Mouse (Mus musculus) heart, postnatal 25 days (tissue): ENCODE results near the gene C2cd5. TPM values are rescaled to one million over a fixed set of nuclear protein-coding genes. Genes with fewer than 3 reads are reported as not detected.

Experiments used
- DNase-seq: peaks from one replicate; pipeline ENCODE4 v3.0.0; 2022; ENCODE audit warnings: low spot score
- intact Hi-C: fragments of 180-260 bp; cut with DNase I; formaldehyde crosslinking; loops from one replicate; pipeline ENCODE4 v1.15.1; 2025
- total RNA-seq, 2 experiments: library from RNA; stranded (reverse); gene quantifications; 2 replicates each; pipeline ENCODE4 v1.2.3; 2021

The C2cd5 gene
- total RNA-seq, 2 experiments from 2014 or later: 15.4 to 16.7 TPM

GRCm38 (mm10) chr6:143119325-143119724 lies 19.4 kb upstream of the C2cd5 start:
- DNase-seq: no peak
- intact Hi-C loops: no loop called here

- DNase-seq: no peak
- intact Hi-C loops: no loop called here
These were observed 16.8 kb upstream of the C2cd5 start for GRCm38 (mm10) chr6:143116779-143117178.

- intact Hi-C loops: no loop called here
- DNase-seq: no peak
These were observed 15.6 kb upstream of the C2cd5 start for GRCm38 (mm10) chr6:143115505-143115904.

- DNase-seq: no peak
- intact Hi-C loops: no loop called here
These were observed 15.1 kb upstream of the C2cd5 start for GRCm38 (mm10) chr6:143115011-143115445.

GRCm38 (mm10) chr6:143114556-143114955 lies 14.6 kb upstream of the C2cd5 start:
- intact Hi-C loops: no loop called here
- no peak for DNase-seq

GRCm38 (mm10) chr6:143110371-143110770 lies 10.4 kb upstream of the C2cd5 start:
- DNase-seq: no peak
- intact Hi-C loops: no loop called here

GRCm38 (mm10) chr6:143109622-143110218 lies 9.8 kb upstream of the C2cd5 start:
- DNase-seq: no peak
- intact Hi-C loops: no loop called here

- intact Hi-C loops: no loop called here
- no peak for DNase-seq
These were observed 8.1 kb upstream of the C2cd5 start for GRCm38 (mm10) chr6:143108031-143108430.

- no peak for DNase-seq
- intact Hi-C loops: no loop called here
These were observed 7.7 kb upstream of the C2cd5 start for GRCm38 (mm10) chr6:143107611-143108010.

- DNase-seq: no peak
- intact Hi-C loops: no loop called here
These were observed 5.8 kb upstream of the C2cd5 start for GRCm38 (mm10) chr6:143105766-143106165.

GRCm38 (mm10) chr6:143103981-143104680 lies 4.2 kb upstream of the C2cd5 start:
- intact Hi-C loops: no loop called here
- DNase-seq: no peak

- intact Hi-C loops: no loop called here
- DNase-seq: no peak
These were observed 656 bp upstream of the C2cd5 start for GRCm38 (mm10) chr6:143100478-143101115.

- DNase-seq: peak; percentile 7
- intact Hi-C loops: loop anchor here (2.0 kb wide), 1 partner anchor 68 kb away; the partner anchor contains the start of gene Etnk1
These were observed 660 bp downstream of the C2cd5 start for GRCm38 (mm10) chr6:143099281-143099680.

- DNase-seq: no peak
- intact Hi-C loops: no loop called here
These were observed 4.8 kb downstream of the C2cd5 start for GRCm38 (mm10) chr6:143095126-143095525.

GRCm38 (mm10) chr6:143092856-143093255 lies 7.1 kb downstream of the C2cd5 start:
- intact Hi-C loops: no loop called here
- DNase-seq: no peak

- intact Hi-C loops: no loop called here
These were observed 8.9 kb downstream of the C2cd5 start for GRCm38 (mm10) chr6:143091076-143091475.

GRCm38 (mm10) chr6:143087332-143087731 lies 12.6 kb downstream of the C2cd5 start:
- intact Hi-C loops: no loop called here
- DNase-seq: no peak

More at GRCm38 (mm10) chr6:143091076-143091475, 8.9 kb downstream of the C2cd5 start:
- DNase-seq: no peak

GRCm38 (mm10) chr6:143085898-143086297 lies 14.0 kb downstream of the C2cd5 start:
- intact Hi-C loops: no loop called here
- no peak for DNase-seq

GRCm38 (mm10) chr6:143084314-143085025 lies 15.5 kb downstream of the C2cd5 start:
- intact Hi-C loops: no loop called here
- no peak for DNase-seq

- intact Hi-C loops: no loop called here
- DNase-seq: no peak
These were observed 18.3 kb downstream of the C2cd5 start for GRCm38 (mm10) chr6:143081479-143082106.
